Mouse (Mus musculus): ENCODE data around the gene Gm10961. TPM values are rescaled to one million over a fixed set of nuclear protein-coding genes. Genes with fewer than 3 reads are reported as not detected.

Gm10961 gene
- total RNA-seq (2021): not detected
- long read RNA-seq, experiment 1: 0 reads
- long read RNA-seq, experiment 2: 0 reads

- peak; percentile 50 for DNase-seq
These were observed at the start of gene Gm10961 for GRCm38 (mm10) chr3:107630682-107631522. Gene Gm10961, plus strand, starts transcription at chr3:107631322.

GRCm38 (mm10) chr3:107582130-107582874, 48.8 kb upstream of the Gm10961 start:
- no peak for DNase-seq

DNA sequence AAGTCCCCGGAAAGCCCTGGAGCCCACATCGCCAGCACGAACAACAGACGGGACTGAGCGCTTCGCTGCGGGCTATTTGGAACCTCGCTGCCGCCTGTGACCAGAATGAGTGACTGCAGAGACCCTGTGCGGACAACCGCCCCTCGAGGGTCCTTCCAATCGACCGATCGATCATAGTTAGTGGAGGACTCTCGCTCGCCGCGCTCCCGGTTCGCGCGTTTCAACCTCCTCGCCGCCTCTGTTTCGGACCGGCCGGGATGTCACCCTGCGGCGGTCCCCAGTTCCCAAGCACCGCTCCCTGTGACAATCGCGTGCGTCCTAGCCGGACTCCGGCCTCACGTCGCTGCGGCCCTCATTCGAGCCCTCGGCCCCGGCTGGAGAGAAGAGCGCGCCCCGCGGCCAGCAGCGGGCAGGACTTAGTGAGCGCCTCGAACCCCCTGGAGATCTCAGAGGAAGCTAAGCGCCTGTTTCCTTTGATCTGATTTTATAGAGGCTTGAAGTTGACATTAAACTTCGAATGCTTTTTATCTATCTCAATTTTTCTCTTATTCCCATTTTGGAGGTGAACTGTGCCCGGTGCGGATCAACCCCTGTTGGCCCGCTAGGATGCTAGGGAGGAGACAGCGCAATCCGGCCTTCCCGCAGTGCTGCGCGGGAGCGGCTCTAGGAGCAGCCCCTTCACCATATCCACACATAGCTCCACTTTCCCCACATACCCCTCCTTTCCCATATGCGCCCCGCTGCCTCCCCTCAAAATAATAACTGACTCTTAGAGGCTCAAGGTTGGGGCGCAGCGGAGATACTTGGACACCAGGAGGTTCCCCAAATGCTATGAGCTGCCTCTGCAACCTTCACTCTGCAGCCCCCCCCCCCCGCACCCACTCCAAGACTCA, 48.0 kb upstream of the Gm10961 start:
- DNase-seq: no peak

DNA sequence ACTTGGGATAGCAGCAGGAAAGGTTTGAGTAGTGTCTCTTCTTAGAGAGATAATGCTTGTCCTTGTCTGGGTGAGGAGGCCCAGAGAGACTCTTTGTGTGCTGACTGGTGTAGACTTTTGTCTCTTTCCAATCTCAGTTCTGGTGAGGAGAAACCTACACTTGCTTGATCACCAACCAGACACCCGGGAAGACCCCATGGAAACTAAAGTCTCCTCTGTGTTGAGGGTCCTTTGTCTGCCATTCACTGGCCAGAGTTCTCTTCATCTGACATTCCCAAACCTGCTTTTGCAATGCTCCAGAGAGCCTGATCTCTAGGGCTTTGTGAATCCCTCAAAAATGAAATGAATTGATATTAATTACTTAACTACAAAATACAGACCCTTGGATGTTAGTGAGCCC, 47.2 kb upstream of the Gm10961 start:
- DNase-seq: no peak

DNA sequence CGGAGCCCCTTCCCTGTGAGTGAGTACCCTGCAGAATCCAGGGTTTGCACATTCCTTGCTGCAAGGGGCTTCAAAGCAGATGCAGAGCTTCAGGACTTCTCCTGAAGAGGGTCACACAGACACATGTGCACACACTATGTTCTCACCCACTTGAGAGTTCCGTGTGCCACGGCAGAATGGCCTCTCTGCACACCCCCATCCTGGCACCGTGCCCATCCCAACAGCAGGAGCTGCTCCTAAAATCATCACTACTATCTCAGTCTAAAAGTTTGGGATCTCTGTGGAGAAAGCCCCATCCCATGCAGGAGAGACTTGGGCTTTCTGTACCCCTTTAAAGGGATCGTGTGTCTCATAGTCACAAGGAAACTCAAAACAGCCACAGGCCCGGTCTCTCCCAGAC, 44.6 kb upstream of the Gm10961 start:
- no peak for DNase-seq

DNA sequence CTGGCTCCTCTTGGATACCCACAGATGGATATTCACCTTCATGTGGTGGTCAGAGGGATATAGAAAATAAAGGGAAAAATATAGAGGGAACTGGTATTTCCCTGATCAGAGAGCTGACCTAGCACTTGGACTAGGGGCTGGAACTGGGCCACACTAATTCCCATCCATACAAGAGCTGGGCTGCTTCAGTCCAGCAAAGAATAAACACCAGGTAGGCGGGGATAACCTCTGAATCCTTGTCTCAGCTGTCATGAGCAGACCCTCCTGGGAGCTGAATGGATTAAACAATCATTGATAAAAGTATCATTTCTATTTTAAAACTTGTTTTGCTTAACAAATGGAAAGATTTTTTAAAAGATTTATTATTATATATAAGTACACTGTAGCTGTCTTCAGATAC, 39.5 kb upstream of the Gm10961 start:
- no peak for DNase-seq

GRCm38 (mm10) chr3:107593632-107594031, 37.5 kb upstream of the Gm10961 start:
- no peak for DNase-seq

- DNase-seq: no peak
These were observed 36.4 kb upstream of the Gm10961 start, which contains the start of gene Alx3 for GRCm38 (mm10) chr3:107594662-107595263. Gene Alx3, plus strand, starts transcription at chr3:107595031.

DNA sequence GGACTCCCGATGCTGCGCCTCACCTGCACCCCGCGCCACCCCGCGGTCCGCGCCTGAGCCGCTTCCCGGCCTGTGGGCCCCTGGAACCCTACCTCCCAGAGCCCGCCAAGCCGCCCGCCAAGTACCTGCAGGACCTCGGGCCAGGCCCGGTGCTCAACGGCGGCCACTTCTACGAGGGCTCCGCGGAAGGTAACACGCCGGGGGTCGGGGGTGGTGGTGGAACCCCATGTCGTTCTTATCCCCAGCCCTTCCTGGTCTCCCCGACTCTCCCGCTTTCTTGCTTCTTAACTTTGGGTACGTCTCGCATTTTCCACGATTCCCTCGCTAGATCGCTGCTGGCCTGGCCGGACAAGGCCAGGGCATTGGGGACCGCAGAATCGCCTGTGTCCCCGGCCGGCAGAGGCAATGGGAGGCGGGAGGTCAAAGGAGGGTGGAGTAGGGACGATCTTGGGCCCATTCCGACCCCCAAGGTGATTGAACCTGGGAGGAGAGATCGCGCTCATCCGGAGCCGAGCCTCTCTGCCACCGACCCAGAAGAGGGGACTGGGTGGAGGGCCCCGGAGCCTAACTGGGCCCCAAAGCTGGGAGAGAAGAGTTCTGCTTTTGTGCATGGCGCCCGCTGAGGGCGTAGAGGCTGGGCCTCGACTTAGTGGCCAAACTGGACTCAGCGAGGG, 35.7 kb upstream of the Gm10961 start:
- DNase-seq: no peak

- DNase-seq: no peak
These were observed 35.1 kb upstream of the Gm10961 start for GRCm38 (mm10) chr3:107595938-107596461.

DNA sequence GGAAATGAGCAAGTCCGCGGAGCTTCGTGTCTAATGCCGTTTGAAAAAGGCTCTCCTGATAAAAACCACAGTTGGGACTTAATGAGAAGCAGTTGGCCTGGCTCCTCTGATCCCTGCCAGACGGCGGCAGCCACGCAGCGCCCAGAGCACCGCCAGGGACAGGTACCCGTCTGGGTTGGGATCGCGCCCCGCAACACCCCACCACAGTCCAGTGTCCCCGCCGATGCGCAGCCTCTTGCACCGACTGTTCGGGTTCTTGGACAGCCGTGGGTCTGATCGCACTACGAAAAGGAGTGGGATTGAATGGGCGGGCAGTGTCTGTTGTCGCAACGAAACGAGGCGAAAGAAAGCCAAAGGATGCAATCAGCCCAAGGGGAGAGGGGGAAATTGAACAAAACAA, 34.6 kb upstream of the Gm10961 start:
- DNase-seq: no peak

GRCm38 (mm10) chr3:107597134-107597533, 34.0 kb upstream of the Gm10961 start:
- no peak for DNase-seq

- DNase-seq: no peak
These were observed 33.3 kb upstream of the Gm10961 start for GRCm38 (mm10) chr3:107597586-107598389.

DNA sequence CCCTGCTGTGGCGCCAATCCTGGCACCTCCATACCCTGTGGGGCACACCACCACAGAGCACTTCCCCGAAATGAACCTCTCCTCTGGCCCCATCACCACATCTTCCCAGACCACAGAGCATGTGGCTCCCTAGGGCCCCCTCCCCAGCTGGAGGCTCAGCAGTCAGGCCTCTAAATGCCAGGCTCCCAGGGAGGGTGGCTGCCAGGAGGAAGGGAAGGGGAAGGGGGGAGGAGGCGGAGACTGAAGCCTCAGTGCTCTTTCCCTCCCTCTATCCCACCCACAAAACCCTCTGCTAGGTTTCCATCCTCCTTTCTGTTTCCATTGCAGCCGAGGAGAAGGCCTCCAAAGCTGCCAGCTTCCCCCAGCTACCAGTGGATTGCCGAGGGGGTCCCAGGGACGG, 31.0 kb upstream of the Gm10961 start:
- DNase-seq: no peak

DNA sequence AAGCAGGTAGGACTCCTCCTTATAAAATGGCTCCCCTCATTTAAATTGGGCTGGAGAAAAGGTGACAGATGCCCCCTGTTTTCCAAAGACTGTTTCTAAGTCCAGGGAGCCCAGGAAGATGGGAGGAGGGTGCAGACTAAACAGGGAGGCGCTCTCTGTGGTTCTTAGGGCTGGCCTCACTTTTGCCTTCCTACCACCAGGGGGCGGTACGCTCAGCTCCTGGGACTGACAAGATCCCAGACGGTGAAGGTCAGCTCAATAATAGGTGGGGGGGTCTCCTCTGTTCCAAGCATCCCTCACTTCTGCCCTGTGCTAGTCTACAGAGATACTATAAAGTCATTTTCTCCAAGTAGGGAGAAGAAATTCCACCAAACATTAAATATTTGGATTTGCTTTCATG, 25.8 kb upstream of the Gm10961 start:
- DNase-seq: peak; percentile 26

DNA sequence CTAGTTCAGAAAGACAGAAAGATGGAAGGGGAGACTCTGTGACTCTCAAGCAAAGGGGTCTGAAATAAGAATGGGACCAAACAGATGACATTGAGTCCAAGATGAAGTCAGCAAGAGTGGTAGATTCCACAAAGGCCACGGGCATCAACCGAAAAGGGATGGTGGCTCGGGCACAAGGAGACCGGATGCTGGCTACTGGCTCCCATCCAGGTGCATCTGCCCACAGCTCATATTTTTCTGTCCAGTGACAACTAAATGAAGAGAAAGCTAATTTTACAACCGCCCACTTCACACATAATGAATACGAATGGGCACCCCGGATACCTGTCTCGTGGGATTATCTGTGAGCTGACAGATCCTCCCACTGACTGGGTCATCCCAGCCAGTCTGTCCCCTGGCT, 23.9 kb upstream of the Gm10961 start:
- DNase-seq: no peak

GRCm38 (mm10) chr3:107608808-107609207, 22.3 kb upstream of the Gm10961 start:
- no peak for DNase-seq

GRCm38 (mm10) chr3:107609376-107609775, 21.7 kb upstream of the Gm10961 start:
- no peak for DNase-seq

DNA sequence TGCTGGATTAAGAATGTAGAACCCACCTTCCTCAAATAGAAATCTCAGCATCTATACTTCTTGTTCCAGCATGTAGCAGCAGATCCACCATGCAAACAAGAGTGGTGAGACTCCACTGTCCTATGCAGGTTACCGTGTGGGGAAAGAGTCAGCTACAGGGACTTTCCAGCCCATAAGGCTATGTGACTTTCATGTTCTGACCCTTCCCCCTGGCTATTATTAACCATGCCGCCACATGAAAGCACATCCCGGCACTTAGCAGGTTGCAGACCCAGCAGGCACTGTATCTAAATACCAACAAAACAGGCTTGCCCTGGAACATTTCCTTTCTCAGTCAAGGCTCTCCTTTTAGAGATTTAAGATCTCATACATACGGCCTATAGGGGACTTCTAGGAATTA, 19.7 kb upstream of the Gm10961 start:
- no peak for DNase-seq

GRCm38 (mm10) chr3:107612902-107613525, 18.1 kb upstream of the Gm10961 start:
- peak; percentile 33 for DNase-seq
